Mouse (Mus musculus) adrenal gland, postnatal 14 days (tissue): ENCODE measurements at regions not wholly inside any gene's neighbourhood (a gene's known extent, or its start where the extent isn't known, plus 50 kb on each side); places are given as distances from the start of the nearest gene placed in this dataset.

Source experiments
- DNase-seq: peaks from one replicate; pipeline ENCODE4 v3.0.0; 2021; ENCODE audit warnings: mixed read lengths

GRCm38 (mm10) chr9:101551256-101551655 lies 299.7 kb upstream of the Ppp2r3a start:
- no peak for DNase-seq

GRCm38 (mm10) chr9:101546213-101546832 lies 294.7 kb upstream of the Ppp2r3a start:
- DNase-seq = peak; percentile 18

- peak; percentile 2 for DNase-seq
Observed at GRCm38 (mm10) chr9:101518137-101518536, 266.5 kb upstream of the Ppp2r3a start.

GRCm38 (mm10) chr9:101510807-101511206 lies 259.2 kb upstream of the Ppp2r3a start:
- no peak for DNase-seq

- DNase-seq = no peak
Observed at GRCm38 (mm10) chr9:101509196-101509595, 257.6 kb upstream of the Ppp2r3a start.

- no peak for DNase-seq
Observed at GRCm38 (mm10) chr9:101507023-101507690, 255.6 kb upstream of the Ppp2r3a start.

- peak; percentile 38 for DNase-seq
Observed at GRCm38 (mm10) chr9:101501706-101502465, 250.3 kb upstream of the Ppp2r3a start.

- DNase-seq = no peak
Observed at GRCm38 (mm10) chr9:101501036-101501435, 249.4 kb upstream of the Ppp2r3a start.

GRCm38 (mm10) chr9:101498721-101499120 lies 247.1 kb upstream of the Ppp2r3a start:
- no peak for DNase-seq

GRCm38 (mm10) chr9:101495768-101496167 lies 244.2 kb upstream of the Ppp2r3a start:
- DNase-seq = no peak

- DNase-seq = no peak
Observed at GRCm38 (mm10) chr9:101489013-101489412, 237.4 kb upstream of the Ppp2r3a start.

- DNase-seq = no peak
Observed at GRCm38 (mm10) chr9:101476223-101476622, 224.6 kb upstream of the Ppp2r3a start.

GRCm38 (mm10) chr9:101473074-101473461 lies 221.5 kb upstream of the Ppp2r3a start:
- DNase-seq = no peak

- DNase-seq = peak; percentile 78
Observed at GRCm38 (mm10) chr9:101472101-101473073, 220.8 kb upstream of the Ppp2r3a start.

GRCm38 (mm10) chr9:101471665-101472064 lies 220.1 kb upstream of the Ppp2r3a start:
- DNase-seq = no peak

- no peak for DNase-seq
Observed at GRCm38 (mm10) chr9:101469756-101470155, 218.2 kb upstream of the Ppp2r3a start.

- DNase-seq = no peak
Observed at GRCm38 (mm10) chr9:101464727-101465427, 213.3 kb upstream of the Ppp2r3a start.

GRCm38 (mm10) chr9:101458947-101459627 lies 207.5 kb upstream of the Ppp2r3a start:
- no peak for DNase-seq

- DNase-seq = no peak
Observed at GRCm38 (mm10) chr9:101458306-101458946, 206.8 kb upstream of the Ppp2r3a start.

- DNase-seq = no peak
Observed at GRCm38 (mm10) chr9:101446316-101446715, 194.7 kb upstream of the Ppp2r3a start.
